Mouse (Mus musculus) olfactory bulb, adult 2 months (tissue): ENCODE results near the gene Trim67. TPM values are rescaled to one million over a fixed set of nuclear protein-coding genes. Genes with fewer than 3 reads are reported as not detected.

Experiments
- H3K27ac ChIP-seq: fragments of 200-500 bp; 2 replicates; pipeline ENCODE4 v1.5.1; 2012; ENCODE audit warnings: low read depth, low read length; ENCODE audit not compliant: insufficient read depth
- H3K4me1 ChIP-seq: fragments of 200-500 bp; 2 replicates; pipeline ENCODE4 v1.6.1; 2012; ENCODE audit warnings: low read length; ENCODE audit not compliant: control insufficient read depth, insufficient read depth
- H3K4me3 ChIP-seq: fragments of 200-500 bp; 2 replicates; pipeline ENCODE4 v1.5.1; 2012; ENCODE audit warnings: mild to moderate bottlenecking, low read depth, low read length, moderate library complexity; ENCODE audit not compliant: insufficient read depth
- CTCF ChIP-seq: fragments of 200-500 bp; IDR thresholded peaks from 2 replicates; pipeline ENCODE4 v1.5.1; 2012; ENCODE audit warnings: low read depth, mild to moderate bottlenecking, low read length, moderate library complexity; ENCODE audit not compliant: insufficient read depth
- POLR2A ChIP-seq: fragments of 200-500 bp; IDR thresholded peaks from 2 replicates; pipeline ENCODE4 v1.6.1; 2012; ENCODE audit warnings: mild to moderate bottlenecking, low read depth, low read length, moderate library complexity; ENCODE audit not compliant: insufficient read depth
- WGBS: fragments of 180-500 bp; shearing (Covaris S2); methylation state at CpG from one replicate; pipeline ENCODE4 v1.1.7; 2018; 5-methylcytosine and 5-hydroxymethylcytosine counted together
- polyA plus RNA-seq: library from polyadenylated mRNA; stranded (reverse); fragments of >200 nt; gene quantifications from 2 replicates; pipeline ENCODE4 v1.2.4, GENCODE M21; 2012; ENCODE audit warnings: low replicate concordance; ENCODE audit not compliant: missing spikeins, insufficient read depth, insufficient read length

Trim67 gene
- polyA plus RNA-seq, 1 experiment, result not detected

DNA sequence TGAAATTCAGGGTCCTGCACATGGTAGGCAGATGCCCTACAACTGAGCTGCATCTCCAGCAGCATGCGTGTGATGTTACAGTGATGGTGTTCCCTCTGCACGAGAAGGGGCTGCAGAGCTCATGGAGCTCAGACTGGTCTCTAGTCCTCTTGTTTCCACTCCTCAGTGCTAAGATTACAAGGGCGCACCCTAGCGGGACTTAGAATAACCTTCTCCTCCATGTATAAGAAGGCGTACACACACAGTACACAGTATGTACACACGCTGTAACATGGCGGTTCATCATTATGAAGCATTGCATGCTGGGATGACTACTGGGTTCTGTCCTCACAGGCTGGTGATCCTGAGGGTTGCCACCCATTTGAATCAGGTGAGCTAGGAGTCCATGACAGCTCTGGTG, 79.2 kb downstream of the Trim67 start:
- TF ChIP-seq POLR2A (no peak), CTCF (no peak)
- WGBS, result 93% methylated on average over 7 of the region's 7 CpGs

DNA sequence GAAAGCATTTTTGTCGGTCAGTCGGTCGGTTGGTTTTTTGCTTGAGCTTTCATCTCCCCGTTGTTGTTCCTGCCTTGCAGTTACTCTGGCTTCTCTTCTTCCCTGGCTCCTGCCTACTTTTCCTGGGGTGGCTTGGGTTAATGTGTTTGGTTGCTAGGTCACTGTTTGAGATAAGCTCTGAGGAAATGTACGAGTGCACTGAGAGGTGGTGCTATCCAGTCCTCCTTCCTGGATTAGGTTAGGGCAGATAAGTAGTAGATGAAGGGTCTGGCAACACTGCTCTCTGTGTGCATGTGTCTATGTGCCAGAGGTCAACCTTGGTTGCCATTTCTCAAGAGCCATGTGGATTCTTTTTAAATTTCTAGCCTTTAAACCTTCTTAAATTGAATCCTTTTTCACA, 79.8 kb downstream of the Trim67 start:
- WGBS, result 92% methylated on average over 5 of the region's 5 CpGs
- H3K27ac ChIP-seq, result no peak overlapping the region
- H3K4me1 ChIP-seq, result peaks cover 3% of the 10 kb centered on the region; the same call in 1 of the 2 replicates
- H3K4me3 ChIP-seq, result no peak overlapping the region
- TF ChIP-seq POLR2A (no peak), CTCF (no peak)

More for the DNA sequence above, 79.2 kb downstream of the Trim67 start:
- Histone ChIP-seq H3K4me1 (peaks cover 6% of the 10 kb centered on the region; the same call in 1 of the 2 replicates), H3K4me3 (no peak overlapping the region), H3K27ac (no peak overlapping the region)

DNA sequence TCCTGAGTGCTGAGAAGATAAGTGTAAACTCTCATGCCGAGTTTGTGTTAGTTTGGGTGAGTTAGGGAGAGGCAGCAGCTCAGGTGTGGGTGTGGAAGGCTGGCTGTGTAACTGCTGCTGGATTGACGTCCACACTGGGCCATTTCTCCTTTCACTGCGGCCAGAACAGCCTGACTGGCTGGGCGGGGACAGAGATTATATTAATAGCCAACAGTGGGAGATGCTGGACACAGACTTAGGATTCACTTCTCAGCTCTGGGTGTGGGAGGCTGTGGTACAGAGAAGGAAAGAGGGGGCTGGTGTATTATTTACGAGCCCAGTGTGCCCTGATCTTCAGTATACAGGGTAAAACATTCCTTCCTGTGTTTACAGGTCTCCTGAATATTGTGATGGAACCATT, 85.2 kb downstream of the Trim67 start:
- 89% methylated on average over 5 of the region's 5 CpGs for WGBS
- H3K4me3 ChIP-seq, result no peak overlapping the region
- TF ChIP-seq POLR2A (no peak), CTCF (no peak)

DNA sequence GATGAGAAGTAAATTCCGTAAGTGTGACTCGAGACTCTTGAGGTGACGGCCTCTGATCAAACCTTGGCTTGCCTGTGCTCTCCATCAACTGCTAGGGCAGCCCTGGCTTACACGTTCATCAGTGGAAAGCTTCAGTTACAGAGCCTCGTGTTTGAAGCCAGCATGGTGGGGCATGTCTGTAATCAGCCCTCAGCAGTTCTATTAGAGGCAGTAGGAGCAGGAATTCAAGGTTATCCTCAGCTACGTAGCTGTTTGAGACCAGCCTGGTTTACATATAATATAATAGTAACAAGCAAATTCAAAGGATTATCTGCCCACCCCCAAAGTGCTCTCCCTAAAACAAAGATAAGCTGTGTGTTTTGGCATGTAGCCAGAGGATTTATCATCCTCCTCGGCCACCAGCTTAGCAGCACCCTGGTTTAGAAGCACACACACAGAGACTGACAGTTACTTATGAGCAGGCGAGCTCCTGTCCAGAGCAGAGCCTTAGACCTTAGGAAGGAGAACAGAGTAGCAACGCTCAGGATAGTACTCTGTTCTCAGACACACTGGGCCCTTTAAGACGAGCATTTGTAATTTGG, 86.1 kb downstream of the Trim67 start:
- TF ChIP-seq CTCF (no peak), POLR2A (no peak)
- Histone ChIP-seq H3K4me1 (no peaks in the 10 kb centered on the region), H3K27ac (no peak overlapping the region), H3K4me3 (no peak overlapping the region)
- WGBS, result 77% methylated on average over 10 of the region's 10 CpGs

More for the DNA sequence above, 85.2 kb downstream of the Trim67 start:
- Histone ChIP-seq H3K27ac (no peak overlapping the region), H3K4me1 (no peaks in the 10 kb centered on the region)

Other genes starting within 250 kb of the Trim67 start
- gene Agt, start 223.4 kb upstream of the Trim67 start, polyA plus RNA-seq, result not detected in 2 replicates
- not detected in 2 replicates for gene Capn9, start 217.0 kb upstream of the Trim67 start, polyA plus RNA-seq
- gene 2310022B05Rik, start 129.7 kb upstream of the Trim67 start, polyA plus RNA-seq, result not detected in 2 replicates
- not detected in 2 replicates for gene Ttc13, start 71.1 kb upstream of the Trim67 start, polyA plus RNA-seq
- gene Arv1, start 71.0 kb upstream of the Trim67 start, polyA plus RNA-seq, result not detected in 2 replicates
- not detected in 2 replicates for gene Fam89a, start 41.3 kb upstream of the Trim67 start, polyA plus RNA-seq
- gene Gnpat, start 69.9 kb downstream of the Trim67 start, polyA plus RNA-seq, result 306 TPM in 1 of 2 replicates, not detected in the other
- gene 2810004N23Rik, start 70.0 kb downstream of the Trim67 start, polyA plus RNA-seq, result not detected in 2 replicates
- gene Exoc8, start 104.6 kb downstream of the Trim67 start, polyA plus RNA-seq, result not detected in 2 replicates
- not detected in 2 replicates for gene Sprtn, start 104.8 kb downstream of the Trim67 start, polyA plus RNA-seq
- gene Egln1, start 156.2 kb downstream of the Trim67 start, polyA plus RNA-seq, result 113 TPM in 1 of 2 replicates, not detected in the other
- gene Tsnax, start 219.9 kb downstream of the Trim67 start, polyA plus RNA-seq, result not detected in 2 replicates